Mouse (Mus musculus) myocyte (in vitro differentiated cells): ENCODE data around the gene Adcy10.

ENCODE experiments used
- CEBPB ChIP-seq: IDR thresholded peaks from 2 replicates; pipeline ENCODE4 v1.6.1; 2011; ENCODE audit warnings: mild to moderate bottlenecking, moderate library complexity; ENCODE audit not compliant: poor library complexity, insufficient read depth, severe bottlenecking
- MAX ChIP-seq: IDR thresholded peaks from one replicate; pipeline ENCODE4 v1.6.1; 2011; ENCODE audit warnings: low read depth, mild to moderate bottlenecking, control low read depth
- MYOD1 ChIP-seq, 3 experiments: IDR thresholded peaks; one replicate each; pipeline ENCODE4 v1.6.1; 2011; ENCODE audit warnings: control low read depth in 2 of 3, low read depth in 2 of 3, mild to moderate bottlenecking in 2 of 3, moderate library complexity in 1 of 3; ENCODE audit not compliant: insufficient read length in 2 of 3, control insufficient read depth in 1 of 3
- POLR2A ChIP-seq: IDR thresholded peaks from one replicate; pipeline ENCODE4 v1.6.1; 2011; ENCODE audit warnings: low read depth, mild to moderate bottlenecking, control low read depth, moderate library complexity; ENCODE audit not compliant: insufficient read length
- POLR2AphosphoS2 ChIP-seq: IDR thresholded peaks from one replicate; pipeline ENCODE4 v1.6.1; 2011; ENCODE audit warnings: low read depth, control low read depth; ENCODE audit not compliant: insufficient read length
- REST ChIP-seq: IDR thresholded peaks from one replicate; pipeline ENCODE4 v1.6.1; 2011; ENCODE audit warnings: mild to moderate bottlenecking, control low read depth, moderate library complexity; ENCODE audit not compliant: insufficient read depth, insufficient read length
- SRF ChIP-seq: IDR thresholded peaks from one replicate; pipeline ENCODE4 v1.6.1; 2011; ENCODE audit warnings: low read depth; ENCODE audit not compliant: control insufficient read depth, insufficient read length
- TCF12 ChIP-seq: IDR thresholded peaks from one replicate; pipeline ENCODE4 v1.6.1; 2011; ENCODE audit warnings: mild to moderate bottlenecking, control low read depth; ENCODE audit not compliant: poor library complexity, insufficient read depth, severe bottlenecking
- USF1 ChIP-seq: IDR thresholded peaks from one replicate; pipeline ENCODE4 v1.6.1; 2011; ENCODE audit warnings: low read depth, mild to moderate bottlenecking, control low read depth, moderate library complexity

GRCm38 (mm10) chr1:165567466-165567865 lies 82.5 kb downstream of the Adcy10 start:
- TF ChIP-seq POLR2A (no peak), CEBPB (no peak), MAX (no peak), USF1 (no peak), REST (no peak), TCF12 (no peak), POLR2AphosphoS2 (no peak), SRF (no peak), MYOD1 (IDR thresholded peaks at IDR 0.05; ENCODE audit: control insufficient read depth in 1 of 3, insufficient read length in 2 of 3, low read depth in 2 of 3) (no peak)
